Mouse (Mus musculus): ENCODE data around the gene Rpf2. TPM values are rescaled to one million over a fixed set of nuclear protein-coding genes. Genes with fewer than 3 reads are reported as not detected.

Rpf2 gene
- total and polyA plus RNA-seq, 3 experiments = 0.61 to 27.7 (median 23.2) TPM

Other genes starting within 250 kb of the Rpf2 start
- gene Mfsd4b1, start 221.8 kb downstream of the Rpf2 start, total RNA-seq (2021) = 1 to 10 TPM; 3.0 to 3.1 TPM
- 0.62 and 1.5 TPM in 2 replicates for gene Mfsd4b1, start 221.8 kb downstream of the Rpf2 start, polyA plus RNA-seq (2012; rRNA removed)
- 10 to 100 TPM; 21.1 to 24.2 TPM for gene Slc16a10, start 104.8 kb downstream of the Rpf2 start, total RNA-seq (2021)
- gene Slc16a10, start 104.8 kb downstream of the Rpf2 start, polyA plus RNA-seq (2012; rRNA removed) = 6.8 and 11.5 TPM in 2 replicates
- 10 to 100 TPM; 39.4 to 46.8 TPM for gene Gtf3c6, start 11.1 kb upstream of the Rpf2 start, total RNA-seq (2021)
- gene Gtf3c6, start 11.1 kb upstream of the Rpf2 start, polyA plus RNA-seq (2012; rRNA removed) = 3.6 and 4.0 TPM in 2 replicates
- gene Amd1, start 55.1 kb upstream of the Rpf2 start, total RNA-seq (2021) = 10 to 100 TPM; 39.5 to 47.5 TPM
- 1.8 and 2.0 TPM in 2 replicates for gene Amd1, start 55.1 kb upstream of the Rpf2 start, polyA plus RNA-seq (2012; rRNA removed)
- 10 to 100 TPM in 1 of 2 experiments, 1 to 10 TPM in 1; 8.7 to 12.7 TPM for gene Cdk19, start 92.5 kb upstream of the Rpf2 start, total RNA-seq (2021)
- 5.2 and 5.8 TPM in 2 replicates for gene Cdk19, start 92.5 kb upstream of the Rpf2 start, polyA plus RNA-seq (2012; rRNA removed)

All from adrenal gland, adult 2 months (tissue).